7 mouse cellular contexts compared by ENCODE assay signal in the genomic region with DNA sequence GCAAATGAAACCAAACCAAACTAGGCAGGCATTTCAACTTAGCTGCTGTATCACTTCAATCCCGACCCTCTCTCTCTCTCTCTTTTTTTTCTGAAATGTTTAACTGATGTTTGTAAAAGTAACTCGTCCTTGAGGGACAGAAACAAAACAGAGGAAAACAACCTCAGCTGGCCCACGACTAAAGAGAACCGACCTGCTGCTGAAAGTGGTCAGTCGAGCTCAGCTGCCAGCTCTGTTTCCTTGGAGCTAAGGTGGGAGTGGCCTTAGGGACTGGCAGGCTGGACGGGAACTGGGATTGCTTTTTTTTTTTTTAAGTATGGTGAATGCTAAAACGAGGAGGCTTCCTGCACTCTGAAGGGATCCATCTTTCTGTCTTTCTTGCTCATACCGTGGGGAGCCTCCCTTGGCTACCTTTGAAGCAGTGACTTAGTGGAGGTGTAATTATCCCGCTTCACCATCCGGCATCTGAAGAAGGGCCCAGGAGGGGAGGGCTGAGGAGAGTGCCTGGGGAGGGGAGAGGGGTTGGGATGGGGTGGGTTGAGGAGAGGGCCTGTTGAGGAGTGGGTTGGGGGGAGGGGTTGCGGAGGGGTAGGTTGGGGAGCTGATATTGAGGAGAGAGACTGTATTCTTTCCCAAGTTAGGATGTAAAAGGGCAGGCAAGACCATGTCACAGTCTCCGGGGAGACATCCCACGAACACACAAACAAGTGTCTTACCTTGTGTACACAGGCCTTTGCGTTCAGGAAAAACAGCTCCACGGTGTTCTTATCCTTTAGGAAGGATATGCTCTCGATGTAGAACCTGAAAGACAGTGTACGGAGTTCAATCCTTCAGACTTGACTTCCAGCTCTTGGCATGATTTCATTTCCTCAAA.
DNase-seq lines count a peak whose midpoint lies in the region; ATAC-seq lines count a peak whose summit lies in the region.

No protein-coding gene starts in this region.

- peak overlapping the region; percentile 36 for H3K4me2 ChIP-seq in forebrain, embryonic 14.5 days (ENCODE audit: low read length)
- peak overlapping the region; percentile 21; the same call in 1 of the 2 replicates for H3K4me2 ChIP-seq in kidney, embryonic 14.5 days (replicated peaks; ENCODE audit: low read depth, low read length)

- no peaks in the 10 kb centered on the region for H3K27me3 ChIP-seq in forebrain, embryonic 14.5 days (replicated peaks; ENCODE audit: control insufficient read depth, insufficient read depth, low read length)
- H3K27me3 ChIP-seq in kidney, embryonic 14.5 days (ENCODE audit: control insufficient read depth, insufficient read depth, low read length), result no peaks in the 10 kb centered on the region

- H3K4me1 ChIP-seq in forebrain, embryonic 14.5 days (ENCODE audit: control insufficient read depth, insufficient read depth, low read length), result peaks cover 35% of the 10 kb centered on the region
- H3K4me1 ChIP-seq in kidney, embryonic 14.5 days (ENCODE audit: control insufficient read depth, insufficient read depth, low read length), result peaks cover 10% of the 10 kb centered on the region

- H3K36me3 ChIP-seq in forebrain, embryonic 14.5 days (ENCODE audit: control insufficient read depth, insufficient read depth, low read length), result no peaks in the 10 kb centered on the region
- no peaks in the 10 kb centered on the region for H3K36me3 ChIP-seq in kidney, embryonic 14.5 days (ENCODE audit: control insufficient read depth, insufficient read depth, low read length)

- H3K27ac ChIP-seq in forebrain, embryonic 14.5 days (ENCODE audit: low read depth, low read length), result peak overlapping the region; percentile 84
- H3K27ac ChIP-seq in kidney, embryonic 14.5 days (ENCODE audit: low read depth, low read length), result no peak overlapping the region

- ATAC-seq in forebrain, embryonic 14.5 days, result peak; percentile 35
- no peak; the same call in 1 of the 2 replicates for ATAC-seq in kidney, embryonic 14.5 days (ENCODE audit: low FRiP score, low TSS enrichment)
- no peak for ATAC-seq in cerebellum, adult (ENCODE audit: insufficient number of reproducible peaks, low FRiP score, low TSS enrichment)

- peak; percentile 45 to 46 for DNase-seq in urinary bladder, postnatal 36 days (ENCODE audit: low spot score in 2 of 2)
- DNase-seq in urinary bladder, adult 2 months (ENCODE audit: low spot score), result no peak
- DNase-seq in forebrain, embryonic 14.5 days (ENCODE audit: low spot score), result peak; percentile 80
- DNase-seq in mesoderm, embryonic 11.5 days (ENCODE audit: low read depth, low spot score), result peak; percentile 28
- DNase-seq in urinary bladder, postnatal 25 days (ENCODE audit: low spot score), result no peak

- 5% methylated on average over 17 of the region's 17 CpGs for WGBS in forebrain, embryonic 14.5 days
- WGBS in kidney, embryonic 14.5 days, result 18% methylated on average over 17 of the region's 17 CpGs

- no peaks in the 10 kb centered on the region for H3K9me3 ChIP-seq in forebrain, embryonic 14.5 days (replicated peaks; ENCODE audit: control insufficient read depth, low read length)
- H3K9me3 ChIP-seq in kidney, embryonic 14.5 days (ENCODE audit: control insufficient read depth, low read length), result no peaks in the 10 kb centered on the region

- peak overlapping the region; percentile 21; the same call in 1 of the 2 replicates for H3K9ac ChIP-seq in forebrain, embryonic 14.5 days (ENCODE audit: low read length)
- H3K9ac ChIP-seq in kidney, embryonic 14.5 days (ENCODE audit: low read depth, low read length), result no peak overlapping the region

- no peak overlapping the region for H3K4me3 ChIP-seq in forebrain, embryonic 14.5 days (ENCODE audit: low read depth, low read length)
- no peak overlapping the region for H3K4me3 ChIP-seq in kidney, embryonic 14.5 days (ENCODE audit: low read length)

Comparison
In these comparisons a context has a peak if more than half of its experiments do, and no peak if none do; other contexts are left out.
1. DNase-seq: peak in urinary bladder, postnatal 36 days (2 of 2), forebrain, embryonic 14.5 days (single experiment) and mesoderm, embryonic 11.5 days (single experiment); none in urinary bladder, adult 2 months (single experiment) and urinary bladder, postnatal 25 days (single experiment).